Mouse (Mus musculus): ENCODE measurements at regions not wholly inside any gene's neighbourhood (a gene's known extent, or its start where the extent isn't known, plus 50 kb on each side); places are given as distances from the start of the nearest gene placed in this dataset.
"Not testable (repeated sequence)": the region's sequence is repeated elsewhere in the genome, so short reads cannot be mapped to it uniquely, and the experiment has no call there.

- not testable (repeated sequence) for DNase-seq
Measured at GRCm38 (mm10) chr13:13888847-13889246, 65.4 kb upstream of the B3galnt2 start.

- peak; percentile 64 to 84 for DNase-seq
Measured at GRCm38 (mm10) chr13:13889297-13890120, 64.8 kb upstream of the B3galnt2 start.

- not testable (repeated sequence) for DNase-seq
Measured at GRCm38 (mm10) chr13:13902186-13902585, 52.1 kb upstream of the B3galnt2 start.

Data from spleen, adult 18-20 months (tissue).